Mouse (Mus musculus) left cerebral cortex, adult 6 months (tissue): Measurements from ENCODE around the gene Synj1. TPM values are rescaled to one million over a fixed set of nuclear protein-coding genes. Genes with fewer than 3 reads are reported as not detected.

Source experiments
- long read RNA-seq, 2 experiments: library from polyadenylated mRNA; unstranded; transcript quantifications; one replicate each; pipeline ENCODE4 v2.0.0; 2019 to 2020
- polyA plus RNA-seq: library from polyadenylated mRNA; unstranded; fragments of <200 nt; fragmentation: Nextera tagmentation; gene quantifications from 2 replicates; pipeline ENCODE4 v1.2.3, GENCODE M21; 2021

Gene Synj1
- 41.9 and 55.3 TPM in 2 replicates for polyA plus RNA-seq
- long read RNA-seq, experiment 1, full-length matches to known transcripts = 8 of 110 reads
- long read RNA-seq, experiment 1, partial matches to known transcripts = 54 of 110 reads
- long read RNA-seq, experiment 1, other reads (novel, unspliced or antisense) = 48 of 110 reads
- long read RNA-seq, experiment 2, partial matches to known transcripts = 22 of 90 reads
- long read RNA-seq, experiment 2, other reads (novel, unspliced or antisense) = 66 of 90 reads

GRCm38 (mm10) chr16:91011021-91011683, at the start of gene Synj1:
Gene Synj1, minus strand, starts transcription at chr16:91011308.

DNA sequence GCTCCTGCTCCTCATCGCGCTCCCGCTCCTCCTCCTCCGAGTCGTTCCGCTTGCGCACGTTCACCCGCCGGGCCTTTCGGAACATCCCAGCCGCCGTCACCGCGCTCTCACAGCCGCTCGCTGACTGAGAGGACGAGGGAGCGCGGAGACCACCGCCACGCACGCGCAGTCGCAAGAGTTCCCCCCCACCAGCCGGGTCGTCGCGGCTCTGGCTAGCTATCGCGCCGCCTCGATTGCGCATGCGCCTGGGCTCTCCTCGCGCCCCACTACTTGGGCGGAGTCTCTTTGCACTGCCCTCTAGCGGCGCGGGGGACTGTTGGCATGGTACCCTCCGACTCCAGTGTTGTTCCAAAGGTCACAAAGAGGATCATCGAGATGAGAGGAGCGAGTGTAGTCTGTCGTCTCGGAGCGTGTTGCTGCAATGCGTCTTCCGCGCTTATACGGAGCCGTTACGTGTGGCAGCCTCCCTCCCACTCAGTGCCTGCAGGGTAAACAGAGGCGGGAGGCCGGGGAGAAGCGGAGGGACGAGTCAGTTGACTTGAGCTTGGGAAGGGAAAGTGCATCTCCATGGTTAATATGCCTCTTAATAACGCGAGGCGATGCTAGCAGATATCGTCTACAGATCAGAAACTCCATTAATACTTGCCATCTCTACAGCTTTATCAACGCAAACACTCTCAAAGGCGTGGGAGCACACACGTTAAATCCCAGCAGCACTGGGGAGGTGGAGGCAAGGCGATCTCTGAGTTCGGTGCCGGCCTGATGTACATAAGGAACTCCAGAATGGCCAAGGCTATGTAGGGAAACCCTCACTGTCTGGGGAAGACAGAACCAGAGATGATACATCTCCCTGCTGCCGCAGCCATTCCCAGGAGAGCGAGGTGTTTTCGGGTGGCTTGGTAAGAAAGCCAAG, 33.4 kb upstream of the Synj1 start, which contains the start of gene Paxbp1:
TSS of gene Paxbp1 (minus strand) at position 274 of the 913 bp plus-strand sequence.

DNA sequence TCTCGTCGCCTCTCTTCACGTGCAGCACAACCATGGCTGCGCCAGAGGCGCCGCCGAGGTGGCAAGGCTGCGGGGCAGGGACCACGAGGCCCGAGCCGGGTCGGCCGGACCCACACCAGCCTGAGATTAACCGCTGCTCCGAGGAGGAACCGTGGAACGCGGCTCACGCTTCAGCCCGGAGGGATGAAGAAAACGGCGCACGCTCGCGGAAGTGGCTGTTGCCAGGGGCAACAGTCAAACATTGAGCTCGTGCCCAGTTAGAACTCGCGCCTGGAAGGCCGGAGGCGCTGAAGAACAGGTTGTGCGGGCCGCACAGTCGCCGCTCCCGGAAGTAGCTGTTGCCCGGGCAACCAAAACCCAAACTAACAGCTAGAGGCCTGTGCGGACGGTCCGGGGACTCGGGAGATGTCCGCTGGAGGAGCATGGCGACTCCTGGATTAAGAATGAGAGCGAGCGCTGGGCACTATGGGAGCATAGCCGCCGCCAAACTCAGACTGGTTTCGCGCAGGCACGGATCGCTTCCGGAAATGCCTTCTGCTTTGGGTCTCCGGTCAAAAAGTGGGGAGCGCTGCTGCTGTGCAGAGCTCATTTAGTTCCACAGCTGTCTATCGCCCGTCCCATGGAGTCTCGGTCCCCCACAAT, 76.3 kb downstream of the Synj1 start, which contains the start of gene Cfap298:
TSS of gene Cfap298 (minus strand) at position 428 of the 642 bp plus-strand sequence.

Other genes starting within 250 kb of the Synj1 start
- 2.0 and 2.1 TPM in 2 replicates for gene Urb1, start 200.9 kb downstream of the Synj1 start, polyA plus RNA-seq
- 2.8 and 3.7 TPM in 2 replicates for gene Eva1c, start 184.6 kb downstream of the Synj1 start, polyA plus RNA-seq
- 67.0 and 67.7 TPM in 2 replicates for gene Cfap298, start 76.2 kb downstream of the Synj1 start, polyA plus RNA-seq
- gene Paxbp1, start 33.2 kb upstream of the Synj1 start, polyA plus RNA-seq = 3.9 and 4.9 TPM in 2 replicates
- gene 4932438H23Rik, start 83.8 kb upstream of the Synj1 start, polyA plus RNA-seq = 0.59 and 1.5 TPM in 2 replicates
- gene Olig2, start 214.1 kb upstream of the Synj1 start, polyA plus RNA-seq = 2.9 and 35.6 TPM in 2 replicates